Mouse (Mus musculus) thymus, adult 2 months (tissue): ENCODE data around the gene Gm21970. TPM values are rescaled to one million over a fixed set of nuclear protein-coding genes. Genes with fewer than 3 reads are reported as not detected.
A peak's percentile ranks its signal among the peaks of the same experiment; 100 is the strongest.

ENCODE experiments used
- DNase-seq: peaks from one replicate; pipeline ENCODE4 v3.0.0; 2021
- H3K27ac ChIP-seq: fragments of 200-500 bp; 2 replicates; pipeline ENCODE4 v1.5.1; 2012; ENCODE audit warnings: low read length, control low read depth; ENCODE audit not compliant: control insufficient read depth, insufficient read depth
- H3K27me3 ChIP-seq: fragments of 200-500 bp; 2 replicates; pipeline ENCODE4 v1.6.1; 2012; ENCODE audit warnings: mild to moderate bottlenecking, low read length, moderate library complexity, mixed read lengths; ENCODE audit not compliant: control insufficient read depth, insufficient read depth
- H3K36me3 ChIP-seq: fragments of 200-500 bp; 2 replicates; pipeline ENCODE4 v1.6.1; 2012; ENCODE audit warnings: mild to moderate bottlenecking, low read length, moderate library complexity; ENCODE audit not compliant: control insufficient read depth, insufficient read depth
- H3K4me1 ChIP-seq: fragments of 200-500 bp; replicated peaks from 2 replicates; pipeline ENCODE4 v1.6.1; 2012; ENCODE audit warnings: low read length; ENCODE audit not compliant: control insufficient read depth, insufficient read depth
- H3K4me3 ChIP-seq: fragments of 200-500 bp; 2 replicates; pipeline ENCODE4 v1.5.1; 2012; ENCODE audit warnings: mild to moderate bottlenecking, low read length, control low read depth, moderate library complexity; ENCODE audit not compliant: control insufficient read depth, insufficient read depth
- CTCF ChIP-seq: fragments of 200-500 bp; IDR thresholded peaks from 2 replicates; pipeline ENCODE4 v1.5.1; 2012; ENCODE audit warnings: mild to moderate bottlenecking, control low read depth, low read length, moderate library complexity, borderline replicate concordance; ENCODE audit not compliant: control insufficient read depth, poor library complexity, insufficient read depth; ENCODE audit errors: extremely low read depth
- POLR2A ChIP-seq: fragments of 200-500 bp; IDR thresholded peaks from 2 replicates; pipeline ENCODE4 v1.6.1; 2012; ENCODE audit warnings: mild to moderate bottlenecking, low read length, control low read depth, moderate library complexity; ENCODE audit not compliant: control insufficient read depth, poor library complexity, insufficient read depth; ENCODE audit errors: extremely low read depth
- WGBS: fragments of 180-500 bp; shearing (Covaris S2); methylation state at CpG from one replicate; pipeline ENCODE4 v1.1.7; 2018; 5-methylcytosine and 5-hydroxymethylcytosine counted together
- polyA plus RNA-seq: library from polyadenylated mRNA; depleted of rRNA; stranded (reverse); fragments of >200 nt; gene quantifications from 2 replicates; pipeline ENCODE4 v1.2.3, GENCODE M21; 2012

Gm21970 gene
- polyA plus RNA-seq, 1 experiment = not detected

- no peak for TF ChIP-seq POLR2A
- peak; percentile 67; the same call in 1 of the 2 replicates for TF ChIP-seq CTCF
- peaks cover 52% of the 10 kb centered on the region for H3K4me1 ChIP-seq
- peak; percentile 68 for DNase-seq
- H3K27ac ChIP-seq = peak overlapping the region; percentile 97
- no peaks in the 10 kb centered on the region for H3K36me3 ChIP-seq
- WGBS = 65% methylated on average over 11 of the region's 11 CpGs
- H3K4me3 ChIP-seq = no peak overlapping the region
- no peaks in the 10 kb centered on the region for H3K27me3 ChIP-seq
Measured at GRCm38 (mm10) chr16:91459841-91460370, 68.4 kb downstream of the Gm21970 start.

- 7% methylated on average over 11 of the region's 11 CpGs for WGBS
- Histone ChIP-seq H3K4me1 (peaks cover 51% of the 10 kb centered on the region), H3K36me3 (no peaks in the 10 kb centered on the region), H3K27ac (peak overlapping the region; percentile 97), H3K4me3 (peak overlapping the region; percentile 13; the same call in 1 of the 2 replicates), H3K27me3 (no peaks in the 10 kb centered on the region)
- TF ChIP-seq POLR2A = no peak
- TF ChIP-seq CTCF = no peak
- DNase-seq = no peak
Measured at GRCm38 (mm10) chr16:91461066-91461638, 69.6 kb downstream of the Gm21970 start.

- Histone ChIP-seq H3K27me3 (no peaks in the 10 kb centered on the region), H3K4me1 (peaks cover 54% of the 10 kb centered on the region), H3K4me3 (no peak overlapping the region), H3K27ac (no peak overlapping the region), H3K36me3 (no peaks in the 10 kb centered on the region)
- WGBS = 50% methylated on average over 9 of the region's 9 CpGs
- DNase-seq = no peak
- TF ChIP-seq POLR2A (no peak), CTCF (no peak)
Measured at GRCm38 (mm10) chr16:91461773-91462181, 70.3 kb downstream of the Gm21970 start.

GRCm38 (mm10) chr16:91462644-91463043 lies 71.1 kb downstream of the Gm21970 start:
- H3K4me3 ChIP-seq = no peak overlapping the region
- DNase-seq = no peak
- H3K4me1 ChIP-seq = peaks cover 50% of the 10 kb centered on the region
- TF ChIP-seq CTCF = no peak
- TF ChIP-seq POLR2A = no peak
- 74% methylated on average over 3 of the region's 3 CpGs for WGBS
- no peak overlapping the region for H3K27ac ChIP-seq
- H3K36me3 ChIP-seq = no peaks in the 10 kb centered on the region
- H3K27me3 ChIP-seq = no peaks in the 10 kb centered on the region

- Histone ChIP-seq H3K36me3 (no peaks in the 10 kb centered on the region), H3K27me3 (no peaks in the 10 kb centered on the region), H3K27ac (no peak overlapping the region), H3K4me3 (no peak overlapping the region), H3K4me1 (peaks cover 47% of the 10 kb centered on the region)
- WGBS = 85% methylated on average over 2 of the region's 2 CpGs
- TF ChIP-seq POLR2A (no peak), CTCF (no peak)
- DNase-seq = no peak
Measured at GRCm38 (mm10) chr16:91463400-91463799, 71.9 kb downstream of the Gm21970 start.

- Histone ChIP-seq H3K27ac (peak overlapping the region; percentile 96), H3K36me3 (no peaks in the 10 kb centered on the region), H3K4me1 (peaks cover 46% of the 10 kb centered on the region), H3K27me3 (no peaks in the 10 kb centered on the region), H3K4me3 (peak overlapping the region; percentile 78)
- 81% methylated on average over 4 of the region's 4 CpGs for WGBS
- no peak for DNase-seq
- TF ChIP-seq CTCF = no peak
- no peak for TF ChIP-seq POLR2A
Measured at GRCm38 (mm10) chr16:91463836-91464400, 72.4 kb downstream of the Gm21970 start.
